Mouse (Mus musculus): ENCODE measurements at regions not wholly inside any gene's neighbourhood (a gene's known extent, or its start where the extent isn't known, plus 50 kb on each side); places are given as distances from the start of the nearest gene placed in this dataset.
A peak's percentile ranks its signal among the peaks of the same experiment; 100 is the strongest.

DNA sequence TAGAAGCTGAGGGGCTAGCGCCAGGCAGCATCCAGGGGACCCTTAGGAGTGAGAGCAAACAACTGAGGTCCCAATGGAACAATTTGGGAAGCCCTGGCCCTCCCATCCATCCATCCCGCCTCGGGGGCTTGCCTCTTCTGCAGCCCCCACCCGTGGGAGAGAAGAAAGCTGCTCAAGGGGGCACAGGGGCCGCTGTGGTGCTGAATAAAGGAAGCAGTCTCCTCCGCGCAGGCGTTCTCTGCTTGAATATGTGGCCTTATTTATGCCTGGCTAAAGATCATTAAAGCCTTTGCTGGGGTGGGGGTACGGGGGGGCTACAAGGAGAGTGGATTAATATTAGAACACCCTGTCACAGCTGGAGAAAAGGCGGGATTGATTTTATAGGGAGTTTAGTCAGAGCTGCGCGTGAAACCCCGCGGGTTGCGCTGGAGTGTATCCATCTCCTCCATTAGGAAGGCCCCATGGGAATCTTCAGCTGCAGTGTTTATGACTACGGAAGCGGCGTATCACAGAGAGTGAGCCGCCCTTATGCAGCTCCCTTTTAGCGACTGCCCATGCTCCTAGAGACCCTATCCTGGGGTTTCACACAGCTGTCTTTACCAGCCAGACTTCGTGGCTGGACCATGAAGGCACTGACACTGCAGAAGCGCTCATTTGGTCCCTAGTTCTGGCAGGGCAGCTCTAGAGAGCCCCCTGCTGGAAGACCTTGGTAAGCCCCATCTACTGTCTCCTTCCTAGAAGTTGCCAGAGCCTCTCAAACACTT lies 183.9 kb upstream of the Gm4791 start:
- Histone ChIP-seq H3K4me2 (ENCODE audit: low read depth, low read length) (peak overlapping the region; percentile 33; the same call in 1 of the 2 replicates), H3K36me3 (replicated peaks; ENCODE audit: insufficient read depth, low read length) (no peaks in the 10 kb centered on the region), H3K9me3 (ENCODE audit: low read length) (no peaks in the 10 kb centered on the region), H3K27me3 (ENCODE audit: insufficient read depth, low read length) (peaks cover 4% of the 10 kb centered on the region; the same call in 1 of the 2 replicates), H3K4me1 (ENCODE audit: insufficient read depth) (no peaks in the 10 kb centered on the region), H3K4me3 (ENCODE audit: low read depth, low read length) (no peak overlapping the region), H3K27ac (ENCODE audit: low read depth) (no peak overlapping the region), H3K9ac (replicated peaks) (no peak overlapping the region)
- WGBS (ENCODE audit: insufficient replicate concordance): 21% methylated on average over 22 of the region's 22 CpGs
- peak; percentile 63 for TF ChIP-seq CTCF (IDR thresholded peaks at IDR 0.05; ENCODE audit: low read depth)
- no peak for TF ChIP-seq EP300 (IDR thresholded peaks at IDR 0.05; ENCODE audit: low read depth)
- peak; percentile 47 for DNase-seq
- ATAC-seq: no peak

DNA sequence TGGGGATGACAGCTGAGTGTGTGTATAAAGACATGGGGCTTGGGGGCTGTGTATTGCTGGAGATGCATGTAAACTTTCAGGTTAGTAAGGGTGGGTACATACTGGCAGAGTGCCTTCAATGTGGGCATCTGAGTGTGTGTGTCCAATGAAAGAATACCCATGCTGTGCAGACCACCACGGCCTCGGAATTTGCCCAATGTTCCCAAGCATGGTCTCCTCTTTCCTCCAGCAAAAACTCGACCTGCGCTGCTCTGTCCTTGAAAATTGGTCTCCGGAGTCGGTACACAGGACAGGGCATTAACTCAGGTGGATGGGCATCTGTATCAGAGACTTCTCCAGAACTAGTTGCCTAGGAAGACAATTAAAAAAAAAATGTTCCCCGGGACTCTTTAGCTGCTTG lies 188.3 kb upstream of the Gm4791 start:
- Histone ChIP-seq H3K4me3 (ENCODE audit: low read depth, low read length) (no peak overlapping the region), H3K4me2 (ENCODE audit: low read depth, low read length) (no peak overlapping the region), H3K9me3 (ENCODE audit: low read length) (no peaks in the 10 kb centered on the region), H3K27me3 (ENCODE audit: insufficient read depth, low read length) (peaks cover 4% of the 10 kb centered on the region; the same call in 1 of the 2 replicates), H3K36me3 (replicated peaks; ENCODE audit: insufficient read depth, low read length) (no peaks in the 10 kb centered on the region), H3K27ac (ENCODE audit: low read depth) (no peak overlapping the region), H3K4me1 (ENCODE audit: insufficient read depth) (no peaks in the 10 kb centered on the region), H3K9ac (replicated peaks) (no peak overlapping the region)
- DNase-seq: no peak
- 72% methylated on average over 7 of the region's 7 CpGs for WGBS (ENCODE audit: insufficient replicate concordance)
- TF ChIP-seq EP300 (IDR thresholded peaks at IDR 0.05; ENCODE audit: low read depth) (no peak), CTCF (IDR thresholded peaks at IDR 0.05; ENCODE audit: low read depth) (no peak)
- ATAC-seq: no peak

DNA sequence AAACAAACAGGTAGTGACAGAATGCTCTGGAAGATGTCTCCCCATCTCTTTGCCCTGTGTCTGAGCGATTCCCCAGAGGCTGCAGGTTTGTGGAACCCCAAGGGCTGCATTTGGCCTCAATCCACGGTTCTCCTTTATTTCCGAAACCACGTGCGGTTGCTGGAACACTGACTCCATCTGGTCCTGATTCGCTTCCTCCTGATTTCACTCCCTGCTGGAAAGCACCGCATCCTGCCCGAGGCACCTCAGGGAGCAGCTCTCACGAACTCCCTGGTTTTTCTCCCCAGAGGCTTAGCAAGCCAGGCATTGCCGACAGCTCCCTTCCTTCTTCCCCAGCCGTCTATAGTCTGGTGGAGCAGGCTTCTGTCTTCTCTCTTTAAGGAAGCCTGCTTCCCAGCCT lies 203.1 kb upstream of the Gm4791 start:
- TF ChIP-seq CTCF (IDR thresholded peaks at IDR 0.05; ENCODE audit: low read depth) (no peak), EP300 (IDR thresholded peaks at IDR 0.05; ENCODE audit: low read depth) (no peak)
- no peaks in the 10 kb centered on the region for H3K4me1 ChIP-seq (ENCODE audit: insufficient read depth)
- H3K27ac ChIP-seq (ENCODE audit: low read depth): no peak overlapping the region

DNA sequence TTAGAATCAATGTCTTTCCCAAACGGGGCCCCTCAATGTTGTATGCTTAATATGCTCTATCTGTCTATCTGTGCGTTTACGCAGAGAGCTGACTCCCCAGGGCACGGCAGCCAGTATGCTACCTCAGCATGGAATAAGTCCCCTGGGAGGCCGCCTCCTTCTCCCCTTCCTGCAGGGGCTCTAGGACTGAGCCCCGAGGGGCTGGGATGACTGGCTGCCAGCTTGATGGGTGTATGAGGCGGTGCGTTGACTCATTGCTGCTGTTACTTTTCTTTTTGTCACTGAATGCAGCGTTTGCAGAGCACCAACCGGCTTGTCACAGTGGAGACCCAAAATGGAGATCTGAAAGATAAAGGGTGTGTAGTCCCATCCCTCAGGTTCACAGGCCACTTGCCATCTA lies 209.5 kb upstream of the Gm4791 start:
- no peaks in the 10 kb centered on the region for H3K27me3 ChIP-seq (ENCODE audit: insufficient read depth, low read length)
- DNase-seq: no peak
- no peak for TF ChIP-seq CTCF (IDR thresholded peaks at IDR 0.05; ENCODE audit: low read depth)
- no peak for TF ChIP-seq EP300 (IDR thresholded peaks at IDR 0.05; ENCODE audit: low read depth)

More for the DNA sequence above, 203.1 kb upstream of the Gm4791 start:
- ATAC-seq: no peak
- Histone ChIP-seq H3K9ac (replicated peaks) (no peak overlapping the region), H3K36me3 (replicated peaks; ENCODE audit: insufficient read depth, low read length) (no peaks in the 10 kb centered on the region), H3K9me3 (ENCODE audit: low read length) (no peaks in the 10 kb centered on the region), H3K27me3 (ENCODE audit: insufficient read depth, low read length) (no peaks in the 10 kb centered on the region), H3K4me2 (ENCODE audit: low read depth, low read length) (no peak overlapping the region), H3K4me3 (ENCODE audit: low read depth, low read length) (no peak overlapping the region)
- no peak for DNase-seq
- 73% methylated on average over 11 of the region's 11 CpGs for WGBS (ENCODE audit: insufficient replicate concordance)

DNA sequence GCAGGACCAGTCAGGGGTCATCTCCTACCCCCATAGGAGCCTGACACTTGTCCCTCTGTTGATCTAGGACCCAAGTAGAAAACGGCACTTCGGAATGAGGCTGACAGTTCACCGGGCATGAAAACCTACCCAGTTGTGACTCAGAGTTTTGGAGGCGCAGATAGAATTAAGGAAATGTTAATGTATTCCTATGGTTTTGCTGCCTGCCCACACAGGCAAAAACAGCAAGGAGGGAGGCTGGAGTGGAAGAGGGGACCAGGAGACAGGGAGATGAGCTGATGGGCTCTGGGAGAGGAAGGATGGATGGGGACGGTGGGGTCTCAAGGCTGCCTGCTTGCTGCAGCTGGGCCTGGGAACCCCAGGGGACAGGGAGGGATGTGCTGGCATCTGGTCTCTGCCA lies 210.1 kb upstream of the Gm4791 start:
- no peaks in the 10 kb centered on the region for H3K27me3 ChIP-seq (ENCODE audit: insufficient read depth, low read length)
- H3K4me2 ChIP-seq (ENCODE audit: low read depth, low read length): no peak overlapping the region
- no peak overlapping the region for H3K4me3 ChIP-seq (ENCODE audit: low read depth, low read length)
- H3K9ac ChIP-seq (replicated peaks): no peak overlapping the region
- no peak for ATAC-seq
- H3K9me3 ChIP-seq (ENCODE audit: low read length): no peaks in the 10 kb centered on the region
- no peak for DNase-seq
- no peak for TF ChIP-seq CTCF (IDR thresholded peaks at IDR 0.05; ENCODE audit: low read depth)
- H3K27ac ChIP-seq (ENCODE audit: low read depth): no peak overlapping the region
- no peaks in the 10 kb centered on the region for H3K36me3 ChIP-seq (replicated peaks; ENCODE audit: insufficient read depth, low read length)
- 77% methylated on average over 5 of the region's 5 CpGs for WGBS (ENCODE audit: insufficient replicate concordance)
- H3K4me1 ChIP-seq (ENCODE audit: insufficient read depth): no peaks in the 10 kb centered on the region

More for the DNA sequence above, 209.5 kb upstream of the Gm4791 start:
- Histone ChIP-seq H3K9ac (replicated peaks) (no peak overlapping the region), H3K4me2 (ENCODE audit: low read depth, low read length) (no peak overlapping the region), H3K4me1 (ENCODE audit: insufficient read depth) (no peaks in the 10 kb centered on the region), H3K9me3 (ENCODE audit: low read length) (no peaks in the 10 kb centered on the region), H3K4me3 (ENCODE audit: low read depth, low read length) (no peak overlapping the region), H3K27ac (ENCODE audit: low read depth) (no peak overlapping the region), H3K36me3 (replicated peaks; ENCODE audit: insufficient read depth, low read length) (no peaks in the 10 kb centered on the region)
- WGBS (ENCODE audit: insufficient replicate concordance): 72% methylated on average over 10 of the region's 10 CpGs
- no peak for ATAC-seq

DNA sequence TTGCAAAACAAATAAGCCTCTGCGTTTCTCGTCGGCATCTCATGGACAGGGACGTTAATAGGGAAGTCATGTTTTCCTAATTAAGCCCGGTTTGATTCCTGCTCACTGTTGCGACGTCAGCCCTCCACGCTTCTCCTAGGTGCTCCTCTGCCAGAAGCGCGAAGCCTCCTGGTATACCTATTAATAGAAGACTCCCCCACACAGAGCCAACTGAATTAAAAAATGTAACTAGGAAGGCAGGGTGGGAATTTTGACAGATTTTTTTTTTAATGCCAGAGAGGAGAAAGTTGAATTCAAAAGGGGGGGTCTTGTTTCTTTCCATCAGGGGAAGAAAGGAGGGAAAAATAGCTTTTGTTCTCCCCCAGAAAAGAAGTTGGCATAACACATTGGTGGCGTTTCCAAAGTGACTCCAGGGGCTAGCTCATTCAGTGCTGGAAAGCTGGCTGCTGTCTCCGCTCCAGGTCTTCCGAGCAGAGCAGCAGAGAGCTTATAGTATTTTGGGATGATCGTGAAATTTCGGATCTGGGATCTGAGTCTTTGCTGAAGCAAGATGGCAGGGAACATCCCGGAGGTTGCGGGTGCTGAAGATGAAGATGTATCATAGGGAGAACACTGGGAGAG lies 214.1 kb upstream of the Gm4791 start:
- DNase-seq (no peak), ATAC-seq (no peak)
- 81% methylated on average over 17 of the region's 17 CpGs for WGBS (ENCODE audit: insufficient replicate concordance)
- Histone ChIP-seq H3K4me2 (ENCODE audit: low read depth, low read length) (no peak overlapping the region), H3K9ac (replicated peaks) (no peak overlapping the region), H3K27ac (ENCODE audit: low read depth) (no peak overlapping the region), H3K9me3 (ENCODE audit: low read length) (no peaks in the 10 kb centered on the region), H3K4me3 (ENCODE audit: low read depth, low read length) (no peak overlapping the region), H3K36me3 (replicated peaks; ENCODE audit: insufficient read depth, low read length) (no peaks in the 10 kb centered on the region), H3K4me1 (ENCODE audit: insufficient read depth) (no peaks in the 10 kb centered on the region), H3K27me3 (ENCODE audit: insufficient read depth, low read length) (no peaks in the 10 kb centered on the region)
- TF ChIP-seq CTCF (IDR thresholded peaks at IDR 0.05; ENCODE audit: low read depth): no peak
- no peak for TF ChIP-seq EP300 (IDR thresholded peaks at IDR 0.05; ENCODE audit: low read depth)

All from liver, postnatal 0 days (tissue).